Mouse (Mus musculus): ENCODE results near the gene Dhtkd1.

Dhtkd1 gene

GRCm38 (mm10) chr2:5930291-5931054 is 12.1 kb downstream of the Dhtkd1 start:
- peak; percentile 69 for DNase-seq (ENCODE audit: low read depth, low spot score)

GRCm38 (mm10) chr2:5929793-5930192 is 12.8 kb downstream of the Dhtkd1 start:
- DNase-seq (ENCODE audit: low read depth, low spot score) = no peak

GRCm38 (mm10) chr2:5927481-5927880 is 15.1 kb downstream of the Dhtkd1 start:
- DNase-seq (ENCODE audit: low read depth, low spot score) = no peak

GRCm38 (mm10) chr2:5923786-5924185 is 18.8 kb downstream of the Dhtkd1 start:
- DNase-seq (ENCODE audit: low read depth, low spot score) = no peak

GRCm38 (mm10) chr2:5922823-5923222 is 19.8 kb downstream of the Dhtkd1 start:
- peak; percentile 16 for DNase-seq (ENCODE audit: low read depth, low spot score)

- no peak for DNase-seq (ENCODE audit: low read depth, low spot score)
Observed at GRCm38 (mm10) chr2:5911282-5911965, 31.2 kb downstream of the Dhtkd1 start.

- DNase-seq (ENCODE audit: low read depth, low spot score) = peak; percentile 70
Observed at GRCm38 (mm10) chr2:5906625-5907024, 36.0 kb downstream of the Dhtkd1 start.

- DNase-seq (ENCODE audit: low read depth, low spot score) = no peak
Observed at GRCm38 (mm10) chr2:5906092-5906491, 36.5 kb downstream of the Dhtkd1 start.

GRCm38 (mm10) chr2:5900145-5900544 is 42.4 kb downstream of the Dhtkd1 start:
- DNase-seq (ENCODE audit: low read depth, low spot score) = peak; percentile 68

GRCm38 (mm10) chr2:5894843-5895570 is 47.6 kb downstream of the Dhtkd1 start, which contains the start of gene Sec61a2:
TSS of gene Sec61a2 (minus strand) at chr2:5895432.
- DNase-seq (ENCODE audit: low read depth, low spot score) = peak; percentile 98

- DNase-seq (ENCODE audit: low read depth, low spot score) = peak; percentile 37
Observed at GRCm38 (mm10) chr2:5894296-5894695, 48.3 kb downstream of the Dhtkd1 start.

- DNase-seq (ENCODE audit: low read depth, low spot score) = no peak
Observed at GRCm38 (mm10) chr2:5889412-5889811, 53.2 kb downstream of the Dhtkd1 start.

- DNase-seq (ENCODE audit: low read depth, low spot score) = no peak
Observed at GRCm38 (mm10) chr2:5888865-5889264, 53.7 kb downstream of the Dhtkd1 start.

GRCm38 (mm10) chr2:5877446-5877845 is 65.1 kb downstream of the Dhtkd1 start:
- DNase-seq (ENCODE audit: low read depth, low spot score) = no peak

- no peak for DNase-seq (ENCODE audit: low read depth, low spot score)
Observed at GRCm38 (mm10) chr2:5869746-5870145, 72.8 kb downstream of the Dhtkd1 start.

- no peak for DNase-seq (ENCODE audit: low read depth, low spot score)
Observed at GRCm38 (mm10) chr2:5867681-5868080, 74.9 kb downstream of the Dhtkd1 start.

- no peak for DNase-seq (ENCODE audit: low read depth, low spot score)
Observed at GRCm38 (mm10) chr2:5862834-5863233, 79.8 kb downstream of the Dhtkd1 start, which contains the start of gene Gm13199. TSS of gene Gm13199 (minus strand) at chr2:5862934.

- no peak for DNase-seq (ENCODE audit: low read depth, low spot score)
Observed at GRCm38 (mm10) chr2:5851866-5852265, 90.7 kb downstream of the Dhtkd1 start.

- no peak for DNase-seq (ENCODE audit: low read depth, low spot score)
Observed at GRCm38 (mm10) chr2:5851116-5851515, 91.5 kb downstream of the Dhtkd1 start.
